Mouse (Mus musculus) kidney, embryonic 16.5 days (tissue): ENCODE results near the gene Rpl23a. TPM values are rescaled to one million over a fixed set of nuclear protein-coding genes. Genes with fewer than 3 reads are reported as not detected.
A peak's percentile ranks its signal among the peaks of the same experiment; 100 is the strongest.

Source experiments
- ATAC-seq: fragments of 200-750 bp; cut with Nextera tagmentation; 2 replicates; pipeline ENCODE4 v1.8.0; 2017; ENCODE audit warnings: moderate TSS enrichment; ENCODE audit not compliant: low FRiP score, low TSS enrichment
- H3K27ac ChIP-seq: fragments of 300-500 bp; sonication (generic); 2 replicates; pipeline ENCODE4 v1.5.1; 2014; ENCODE audit warnings: low read length
- H3K27me3 ChIP-seq: fragments of 300-500 bp; sonication (generic); 2 replicates; pipeline ENCODE4 v1.6.1; 2014; ENCODE audit warnings: low read length, control low read depth, mixed read lengths; ENCODE audit not compliant: insufficient read depth
- H3K36me3 ChIP-seq: fragments of 300-500 bp; sonication (generic); 2 replicates; pipeline ENCODE4 v1.6.1; 2014; ENCODE audit warnings: low read length, control low read depth, mixed read lengths; ENCODE audit not compliant: insufficient read depth
- H3K4me1 ChIP-seq: fragments of 300-500 bp; sonication (generic); 2 replicates; pipeline ENCODE4 v1.6.1; 2014; ENCODE audit warnings: low read length, control low read depth, mixed read lengths; ENCODE audit not compliant: insufficient read depth
- H3K4me2 ChIP-seq: fragments of 300-500 bp; sonication (generic); replicated peaks from 2 replicates; pipeline ENCODE4 v1.6.1; 2014; ENCODE audit warnings: low read depth, low read length
- H3K4me3 ChIP-seq: fragments of 300-500 bp; sonication (generic); 2 replicates; pipeline ENCODE4 v1.5.1; 2014; ENCODE audit warnings: mild to moderate bottlenecking, low read length
- H3K9ac ChIP-seq: fragments of 300-500 bp; sonication (generic); replicated peaks from 2 replicates; pipeline ENCODE4 v1.6.1; 2014; ENCODE audit warnings: low read length
- H3K9me3 ChIP-seq: fragments of 300-500 bp; sonication (generic); 2 replicates; pipeline ENCODE4 v1.6.1; 2016; ENCODE audit warnings: low read length, control low read depth
- WGBS: fragments of 180-500 bp; shearing (Covaris S2); extraction: QIAGEN DNeasy Blood & Tissue Kit; methylation state at CpG from one replicate; pipeline ENCODE4 v1.1.7; 2014; 5-methylcytosine and 5-hydroxymethylcytosine counted together
- polyA plus RNA-seq: library from polyadenylated mRNA; unstranded; fragments of >200 nt; fragmentation: Nextera tagmentation; extraction: Ambion mirVana; gene quantifications from 2 replicates; pipeline ENCODE4 v1.2.1, GENCODE M21; 2015

Rpl23a gene
- polyA plus RNA-seq, 1 experiment from 2014 or later, result 1,147 TPM

- Histone ChIP-seq H3K4me3 (peak overlapping the region; percentile 100), H3K36me3 (peaks cover 28% of the 10 kb centered on the region), H3K9me3 (no peaks in the 10 kb centered on the region), H3K27ac (peak overlapping the region; percentile 97), H3K27me3 (no peaks in the 10 kb centered on the region), H3K9ac (peak overlapping the region; percentile 99), H3K4me1 (peaks cover 40% of the 10 kb centered on the region), H3K4me2 (peak overlapping the region; percentile 84)
- peak; percentile 61 for ATAC-seq
- under 1% methylated on average over 22 of the region's 22 CpGs for WGBS
These were observed 19.4 kb downstream of the Rpl23a start for GRCm38 (mm10) chr11:78163681-78164603.

DNA sequence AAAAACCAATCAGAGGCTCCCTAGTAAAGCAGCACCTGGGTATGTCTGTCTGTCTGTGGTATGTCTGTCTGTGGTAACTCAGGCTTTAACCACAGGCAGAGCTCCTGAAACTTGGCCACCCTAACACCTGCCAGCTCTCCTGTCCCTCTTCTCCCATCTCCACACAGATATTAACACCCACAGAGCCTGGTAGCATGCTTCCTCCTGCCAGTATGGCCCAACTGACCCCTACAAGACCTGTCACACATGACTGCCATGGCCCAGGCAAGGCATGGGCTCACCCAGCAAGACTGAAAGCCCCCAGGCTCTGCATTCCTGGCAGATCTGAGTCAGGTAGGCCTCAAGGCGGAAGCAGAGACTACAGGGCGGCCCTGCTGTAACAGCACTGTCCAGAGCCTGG is 20.3 kb downstream of the Rpl23a start:
- peak overlapping the region; percentile 84 for H3K4me2 ChIP-seq
- H3K9me3 ChIP-seq, result no peaks in the 10 kb centered on the region
- WGBS, result 54% methylated on average over 2 of the region's 2 CpGs
- no peak for ATAC-seq
- H3K36me3 ChIP-seq, result peaks cover 36% of the 10 kb centered on the region
- peak overlapping the region; percentile 99 for H3K9ac ChIP-seq
- no peaks in the 10 kb centered on the region for H3K27me3 ChIP-seq
- H3K4me1 ChIP-seq, result peaks cover 43% of the 10 kb centered on the region
- H3K4me3 ChIP-seq, result peak overlapping the region; percentile 100
- peak overlapping the region; percentile 97 for H3K27ac ChIP-seq

- Histone ChIP-seq H3K4me1 (peaks cover 43% of the 10 kb centered on the region), H3K4me2 (peak overlapping the region; percentile 84), H3K27me3 (no peaks in the 10 kb centered on the region), H3K27ac (peak overlapping the region; percentile 97; the same call in 1 of the 2 replicates), H3K9ac (peak overlapping the region; percentile 99), H3K36me3 (peaks cover 42% of the 10 kb centered on the region), H3K9me3 (no peaks in the 10 kb centered on the region), H3K4me3 (peak overlapping the region; percentile 100)
- 30% methylated on average over 6 of the region's 6 CpGs for WGBS
- no peak for ATAC-seq
These were observed 20.9 kb downstream of the Rpl23a start for GRCm38 (mm10) chr11:78162504-78162903.

- Histone ChIP-seq H3K27ac (peak overlapping the region; percentile 97; the same call in 1 of the 2 replicates), H3K36me3 (peaks cover 44% of the 10 kb centered on the region), H3K9ac (peak overlapping the region; percentile 99), H3K4me1 (peaks cover 43% of the 10 kb centered on the region), H3K9me3 (no peaks in the 10 kb centered on the region), H3K4me3 (peak overlapping the region; percentile 100; the same call in 1 of the 2 replicates), H3K4me2 (peak overlapping the region; percentile 84; the same call in 1 of the 2 replicates), H3K27me3 (no peaks in the 10 kb centered on the region)
- no peak for ATAC-seq
- WGBS, result 39% methylated on average over 4 of the region's 4 CpGs
These were observed 21.4 kb downstream of the Rpl23a start for GRCm38 (mm10) chr11:78161968-78162367.

GRCm38 (mm10) chr11:78161169-78161568 is 22.2 kb downstream of the Rpl23a start:
- peaks cover 45% of the 10 kb centered on the region for H3K36me3 ChIP-seq
- no peaks in the 10 kb centered on the region for H3K9me3 ChIP-seq
- no peak overlapping the region for H3K9ac ChIP-seq
- WGBS, result 92% methylated on average over 14 of the region's 14 CpGs
- no peak overlapping the region for H3K27ac ChIP-seq
- no peak overlapping the region for H3K4me2 ChIP-seq
- H3K4me1 ChIP-seq, result peaks cover 35% of the 10 kb centered on the region
- no peaks in the 10 kb centered on the region for H3K27me3 ChIP-seq
- H3K4me3 ChIP-seq, result no peak overlapping the region
- no peak for ATAC-seq

DNA sequence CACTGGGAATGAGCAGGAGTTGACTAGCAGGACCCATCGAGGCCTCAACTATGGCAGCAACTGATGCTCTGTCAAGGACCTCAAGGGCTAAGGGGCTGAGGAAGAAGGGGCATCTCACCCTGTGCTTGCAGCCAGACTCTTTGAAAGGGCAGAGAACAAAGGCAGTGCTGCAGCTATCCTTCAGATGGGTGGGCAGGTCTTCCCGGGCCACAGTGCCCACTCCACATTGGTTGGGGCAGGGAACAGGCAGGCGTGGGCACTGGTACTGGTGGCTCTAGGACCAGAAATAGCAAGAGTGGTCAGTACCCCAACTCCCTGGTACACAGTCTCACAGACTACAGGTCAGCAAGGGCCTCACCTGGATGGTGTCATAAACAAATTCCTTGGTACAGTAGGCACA is 22.7 kb downstream of the Rpl23a start:
- 80% methylated on average over 3 of the region's 3 CpGs for WGBS
- Histone ChIP-seq H3K9me3 (no peaks in the 10 kb centered on the region), H3K27ac (no peak overlapping the region; the same call in 1 of the 2 replicates), H3K9ac (no peak overlapping the region), H3K4me2 (no peak overlapping the region), H3K36me3 (peaks cover 48% of the 10 kb centered on the region), H3K27me3 (no peaks in the 10 kb centered on the region), H3K4me1 (peaks cover 30% of the 10 kb centered on the region), H3K4me3 (no peak overlapping the region)
- ATAC-seq, result no peak

- no peak overlapping the region; the same call in 1 of the 2 replicates for H3K27ac ChIP-seq
These were observed 23.2 kb downstream of the Rpl23a start for GRCm38 (mm10) chr11:78160171-78160570.

GRCm38 (mm10) chr11:78159557-78159956 is 23.8 kb downstream of the Rpl23a start:
- H3K36me3 ChIP-seq, result peaks cover 53% of the 10 kb centered on the region
- ATAC-seq, result no peak; the same call in 1 of the 2 replicates
- H3K4me3 ChIP-seq, result no peak overlapping the region
- H3K27me3 ChIP-seq, result no peaks in the 10 kb centered on the region
- H3K9me3 ChIP-seq, result no peaks in the 10 kb centered on the region
- H3K27ac ChIP-seq, result peak overlapping the region; percentile 48; the same call in 1 of the 2 replicates
- no peak overlapping the region for H3K4me2 ChIP-seq
- WGBS, result 76% methylated on average over 7 of the region's 7 CpGs
- H3K9ac ChIP-seq, result no peak overlapping the region
- H3K4me1 ChIP-seq, result peaks cover 29% of the 10 kb centered on the region

More at GRCm38 (mm10) chr11:78160171-78160570, 23.2 kb downstream of the Rpl23a start:
- no peak overlapping the region for H3K4me3 ChIP-seq
- H3K4me2 ChIP-seq, result no peak overlapping the region
- peaks cover 29% of the 10 kb centered on the region for H3K4me1 ChIP-seq
- H3K27me3 ChIP-seq, result no peaks in the 10 kb centered on the region
- no peaks in the 10 kb centered on the region for H3K9me3 ChIP-seq
- no peak for ATAC-seq
- no peak overlapping the region for H3K9ac ChIP-seq
- 87% methylated on average over 18 of the region's 18 CpGs for whole genome bisulfite sequencing
- H3K36me3 ChIP-seq, result peaks cover 50% of the 10 kb centered on the region

DNA sequence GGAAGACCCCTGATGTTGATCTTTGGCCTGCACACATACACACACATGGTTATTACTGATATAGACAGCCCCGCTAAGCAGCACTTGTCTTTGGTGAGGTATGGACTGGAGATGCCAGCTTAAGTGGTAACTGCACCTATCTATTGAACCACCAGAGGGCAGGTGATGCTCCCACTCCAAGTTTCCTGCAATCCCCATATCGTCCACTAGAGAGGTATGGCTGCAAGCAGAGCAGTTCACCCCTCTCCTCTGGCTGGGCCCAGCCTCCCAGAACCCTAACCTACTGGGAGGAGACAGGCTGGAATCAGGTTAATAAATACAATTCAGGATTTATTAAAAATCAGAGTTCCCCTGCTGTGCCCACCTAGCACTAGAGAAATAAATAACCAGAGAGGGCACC is 24.3 kb downstream of the Rpl23a start:
- Histone ChIP-seq H3K9ac (no peak overlapping the region), H3K27me3 (no peaks in the 10 kb centered on the region), H3K4me3 (no peak overlapping the region), H3K36me3 (peaks cover 55% of the 10 kb centered on the region), H3K27ac (no peak overlapping the region), H3K4me2 (no peak overlapping the region), H3K9me3 (no peaks in the 10 kb centered on the region), H3K4me1 (peaks cover 29% of the 10 kb centered on the region)
- ATAC-seq, result peak; percentile 60
- 24% methylated on average over 2 of the region's 2 CpGs for WGBS
